Mouse (Mus musculus) kidney, postnatal 25 days (tissue): ENCODE measurements around the gene Gm13271.
"Not testable (repeated sequence)": the region's sequence is repeated elsewhere in the genome, so short reads cannot be mapped to it uniquely, and the experiment has no call there.

ENCODE experiments used
- DNase-seq, 2 experiments: peaks; one replicate each; pipeline ENCODE4 v3.0.0; 2021; ENCODE audit warnings: mixed read lengths in 2 of 2

Gene Gm13271

DNA sequence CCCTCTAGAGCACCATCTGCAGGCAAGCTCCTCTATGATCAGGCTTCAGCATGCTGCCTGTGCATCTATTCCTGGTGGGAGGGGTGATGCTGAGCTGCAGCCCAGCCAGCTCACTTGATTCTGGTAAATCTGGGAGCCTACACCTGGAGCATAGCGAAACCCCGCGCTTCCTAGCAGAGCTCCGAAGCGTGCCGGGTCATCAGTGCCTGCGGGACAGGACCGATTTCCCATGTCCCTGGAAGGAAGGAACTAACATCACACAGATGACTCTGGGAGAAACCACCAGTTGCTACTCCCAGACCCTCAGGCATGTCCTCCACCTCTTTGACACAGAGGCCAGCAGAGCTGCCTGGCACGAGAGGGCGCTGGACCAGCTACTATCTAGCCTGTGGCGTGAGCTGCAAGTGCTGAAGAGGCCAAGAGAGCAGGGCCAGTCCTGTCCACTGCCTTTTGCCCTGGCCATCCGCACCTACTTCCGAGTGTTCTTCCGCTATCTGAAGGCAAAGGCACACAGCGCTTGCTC lies at the start of gene Gm13271:
Gene Gm13271 (plus strand): TSS at position 51 of the 523 bp plus-strand sequence.
- peak; percentile 34 to 71 for DNase-seq

DNA sequence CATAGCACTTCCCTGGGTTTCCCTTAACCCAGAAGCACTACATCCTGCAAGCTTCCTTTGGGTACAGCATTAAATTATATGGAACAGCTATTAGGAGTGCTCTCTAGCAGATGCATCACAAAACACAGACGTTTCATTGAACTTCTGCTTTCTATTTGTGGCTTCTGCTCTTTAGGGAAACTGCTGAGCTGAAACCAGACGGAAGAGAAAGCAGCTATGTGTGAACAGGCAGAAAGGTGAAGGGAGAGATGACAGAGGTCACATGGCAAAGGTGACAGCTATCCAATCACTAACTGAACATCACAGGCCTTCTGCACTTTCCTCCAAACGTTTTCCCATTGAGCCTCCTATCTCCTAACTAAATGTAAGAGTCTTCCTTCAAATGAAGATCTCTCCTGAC lies 48.7 kb upstream of the Gm13271 start:
- no peak for DNase-seq

DNA sequence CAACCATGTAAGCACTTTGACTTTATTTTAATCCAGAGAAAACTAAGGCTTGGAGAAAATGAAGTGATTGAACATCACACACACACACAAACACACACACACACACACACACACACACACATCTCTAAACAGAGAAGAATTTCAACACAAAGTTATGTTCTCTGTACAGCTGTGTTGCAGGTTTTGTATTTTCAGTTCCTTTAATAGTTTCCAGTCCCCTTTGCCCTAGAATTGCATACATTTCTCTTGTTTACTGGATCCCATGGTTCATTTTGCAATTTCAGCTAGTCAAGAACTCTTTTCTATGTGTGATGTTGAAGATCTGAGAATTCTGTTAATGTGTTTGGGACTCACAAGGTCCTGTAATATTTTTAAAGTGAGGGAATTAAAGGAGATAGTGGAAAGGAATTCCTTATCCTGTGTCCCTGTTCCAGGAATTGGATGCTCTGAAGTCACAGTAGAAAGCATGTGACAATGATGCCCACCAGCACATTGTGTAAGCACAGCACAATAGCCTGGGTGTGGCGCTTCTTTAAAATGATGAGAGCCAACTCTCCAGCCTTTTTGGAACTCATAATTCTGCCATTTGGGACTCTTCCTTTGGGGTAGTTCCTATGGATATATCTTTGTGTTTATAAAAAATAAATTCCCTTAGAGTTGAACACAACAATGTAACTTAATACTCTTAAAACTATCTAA lies 47.4 kb upstream of the Gm13271 start:
- DNase-seq: no peak

DNA sequence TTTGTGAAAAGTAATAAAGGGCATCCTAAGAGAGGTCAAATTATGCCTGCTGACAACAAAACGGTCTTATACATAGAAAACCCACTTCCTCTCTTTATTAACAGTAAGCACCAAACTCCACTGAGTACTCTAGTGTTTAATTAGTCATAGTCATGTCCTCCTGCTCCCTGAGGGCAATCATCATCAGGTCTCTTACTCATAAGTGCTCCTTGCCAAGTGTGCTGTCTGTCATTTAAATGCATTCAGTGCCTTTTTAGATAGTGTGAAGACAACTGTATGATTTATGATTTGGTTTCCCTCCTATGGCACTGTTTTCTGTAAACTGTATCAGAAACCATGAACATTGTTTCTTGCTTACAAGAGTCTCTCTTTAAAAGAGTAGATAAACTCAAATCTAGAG lies 40.4 kb upstream of the Gm13271 start:
- DNase-seq: no peak

DNA sequence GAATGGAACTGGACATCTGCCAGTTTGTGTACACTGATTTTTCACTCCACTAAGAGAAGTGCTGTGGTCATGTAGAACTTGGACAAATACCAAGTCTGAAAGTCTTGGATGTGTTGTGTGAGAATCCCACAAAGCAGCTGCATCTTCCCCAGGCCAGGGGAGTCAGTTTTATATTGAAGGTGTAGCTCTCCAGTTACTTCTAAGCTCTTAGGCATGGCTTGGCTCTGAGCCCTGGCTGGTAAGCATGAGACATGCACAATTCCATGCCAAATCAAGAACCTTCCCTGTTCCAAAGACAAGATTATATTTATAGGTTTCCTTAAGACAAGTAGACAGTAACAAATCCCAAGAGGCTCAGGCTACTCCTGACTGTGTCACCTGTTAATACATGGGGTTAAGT lies 39.6 kb upstream of the Gm13271 start:
- DNase-seq: peak in 1 of 2 experiments; percentile 28

DNA sequence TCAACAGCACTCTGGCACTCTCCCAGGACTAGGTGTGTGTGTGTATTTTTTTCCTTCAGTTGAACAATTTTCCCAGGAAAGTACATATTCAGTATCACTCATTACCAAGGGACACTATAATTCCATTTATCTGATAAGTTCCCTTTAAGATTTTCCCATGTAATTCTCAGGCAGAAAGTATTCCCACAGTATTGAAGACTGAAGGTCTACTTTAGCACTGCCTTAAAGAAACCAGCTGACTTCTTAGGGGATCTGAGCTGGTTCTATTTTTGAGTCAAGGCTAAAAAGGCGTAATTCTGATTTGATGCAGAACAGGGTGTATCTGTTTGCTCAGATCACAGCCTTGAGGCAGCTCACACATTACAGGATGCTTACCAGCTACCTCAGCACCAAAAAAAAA lies 36.0 kb upstream of the Gm13271 start:
- peak in 1 of 2 experiments; percentile 31 for DNase-seq

DNA sequence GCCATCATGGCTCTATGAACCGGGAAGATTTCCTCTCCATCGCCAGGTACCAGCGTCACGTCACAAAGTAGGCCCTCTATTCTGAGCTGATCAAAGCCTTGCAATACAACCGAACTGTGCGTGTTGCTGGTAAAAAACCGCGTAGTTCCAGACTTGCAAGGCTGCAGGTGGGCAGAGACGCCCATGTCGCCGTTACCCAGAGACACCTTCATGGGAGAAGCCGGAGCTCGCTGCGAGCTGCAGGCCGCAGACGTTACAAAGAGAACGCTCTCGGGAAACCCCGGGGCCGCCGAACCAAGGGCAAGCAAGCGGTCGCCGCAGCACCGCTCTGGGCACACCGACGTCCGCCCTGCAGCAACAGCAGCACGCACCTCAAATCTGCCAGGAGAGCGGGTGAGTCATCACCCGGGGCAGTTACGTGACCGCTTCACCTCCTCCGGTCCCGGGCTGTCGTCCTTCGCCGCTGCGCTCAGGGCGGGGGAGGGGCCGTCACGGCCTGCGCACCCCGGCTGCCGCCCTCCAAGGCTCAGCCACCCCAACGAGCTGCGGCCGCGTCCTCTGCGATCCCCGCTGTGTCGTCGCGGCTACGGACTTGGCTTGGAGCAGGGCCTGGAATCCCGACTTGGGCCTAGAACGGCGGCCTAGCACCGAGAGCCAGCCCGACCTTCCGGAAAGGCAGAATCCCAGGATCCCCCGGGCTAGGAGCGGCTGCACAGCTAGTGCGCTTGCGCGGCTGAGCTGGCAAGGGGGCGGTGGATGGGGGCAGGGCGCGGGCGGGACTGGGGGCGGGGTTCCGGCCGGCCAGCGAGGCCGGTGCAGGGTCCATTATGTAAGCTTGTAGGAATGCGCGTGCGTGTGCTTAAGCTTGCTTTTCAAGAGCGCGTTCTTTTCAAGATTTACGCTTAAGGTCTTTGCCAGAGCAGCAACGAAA lies 32.6 kb upstream of the Gm13271 start, which contains the start of the genes Gm26566 and Klhl9:
Gene Gm26566 (plus strand): TSS at position 15 of the 931 bp plus-strand sequence.
Gene Klhl9 (minus strand): TSS at position 675 of the 931 bp plus-strand sequence.
- peak; percentile 92 to 96 for DNase-seq

DNA sequence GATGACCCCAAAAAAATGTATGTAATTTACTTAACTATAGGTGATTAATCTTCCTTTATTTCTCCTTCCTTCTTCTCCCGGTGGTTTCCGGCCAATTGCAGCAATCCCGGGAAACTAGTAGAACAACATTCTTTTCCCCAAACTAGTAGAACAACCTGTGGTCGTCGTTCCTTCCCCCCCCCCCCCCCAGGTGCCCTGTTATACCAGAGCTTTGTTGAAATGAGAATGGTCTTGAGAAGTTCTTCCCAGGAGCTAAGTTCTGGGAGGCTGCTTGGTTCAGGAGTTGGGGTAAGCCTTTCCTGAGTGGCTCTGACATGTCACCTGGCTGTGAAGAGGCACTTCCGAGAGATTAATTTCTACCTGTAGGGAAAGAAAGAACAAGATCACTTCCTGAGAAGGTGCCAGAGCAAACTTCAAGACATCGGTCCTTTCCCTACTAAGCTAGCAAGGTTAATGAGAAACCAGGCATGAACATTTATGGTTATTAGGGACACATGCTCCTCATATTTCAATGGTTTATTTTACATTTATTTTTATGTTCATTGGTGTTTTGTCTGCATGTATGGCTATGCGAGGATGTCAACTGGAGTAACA lies 31.1 kb upstream of the Gm13271 start:
- no peak for DNase-seq

DNA sequence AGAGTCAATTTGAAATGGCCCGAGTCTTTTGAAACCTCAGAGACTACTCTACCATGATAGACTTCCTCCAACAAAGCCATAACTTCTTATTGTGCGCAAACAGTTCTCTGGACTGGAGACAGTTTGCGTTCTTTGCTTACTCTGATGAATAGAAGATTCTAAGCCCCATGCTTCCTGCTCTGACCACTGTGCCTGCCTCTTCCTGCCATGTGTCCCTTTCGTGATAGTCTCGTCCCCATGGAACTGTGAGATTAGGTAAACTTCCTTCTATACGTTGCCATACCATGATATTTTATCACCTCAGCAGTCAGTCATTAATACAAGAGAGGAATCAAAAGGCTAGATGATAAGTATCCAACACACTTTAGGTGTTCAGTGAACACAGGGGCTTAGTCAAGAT lies 27.9 kb upstream of the Gm13271 start:
- DNase-seq: no peak

DNA sequence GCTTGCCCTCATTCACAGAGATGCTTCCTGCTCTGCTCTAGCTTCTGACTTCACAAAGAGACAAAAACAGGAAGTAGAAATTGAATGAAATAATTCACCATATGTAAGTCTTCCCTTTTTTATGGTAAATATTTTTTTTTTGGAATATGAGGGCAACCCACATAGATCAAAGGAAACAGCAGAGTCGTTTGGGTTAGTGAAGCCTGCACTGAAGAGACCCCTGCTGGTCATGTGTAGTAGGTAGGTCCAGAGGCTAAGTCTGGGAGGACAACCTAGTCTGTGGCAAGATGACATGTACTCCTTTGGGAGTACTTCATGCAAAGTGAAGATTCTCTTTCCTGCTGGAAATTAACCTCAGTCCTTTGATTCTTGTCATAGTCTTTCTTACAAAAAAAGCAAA lies 27.3 kb upstream of the Gm13271 start:
- DNase-seq: peak; percentile 56 to 73

DNA sequence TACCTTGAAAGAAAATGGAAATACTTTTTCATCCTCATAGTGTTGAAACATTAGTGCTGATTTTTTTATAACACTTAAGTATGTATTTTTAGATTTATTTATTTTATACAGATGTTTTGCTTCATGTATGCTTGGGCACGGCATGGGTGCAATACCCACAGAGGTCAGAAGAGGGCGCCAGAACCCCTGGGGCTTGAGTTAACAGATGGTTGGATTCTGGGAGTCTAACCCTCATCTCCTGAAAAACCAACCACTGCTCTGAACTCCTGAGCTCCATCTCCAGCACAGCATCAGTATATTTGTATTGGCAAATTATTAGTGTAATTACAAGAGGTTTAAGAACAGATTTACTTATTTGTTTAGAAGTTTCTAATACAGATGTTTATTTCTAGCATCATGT lies 16.2 kb upstream of the Gm13271 start:
- peak; percentile 71 to 83 for DNase-seq

DNA sequence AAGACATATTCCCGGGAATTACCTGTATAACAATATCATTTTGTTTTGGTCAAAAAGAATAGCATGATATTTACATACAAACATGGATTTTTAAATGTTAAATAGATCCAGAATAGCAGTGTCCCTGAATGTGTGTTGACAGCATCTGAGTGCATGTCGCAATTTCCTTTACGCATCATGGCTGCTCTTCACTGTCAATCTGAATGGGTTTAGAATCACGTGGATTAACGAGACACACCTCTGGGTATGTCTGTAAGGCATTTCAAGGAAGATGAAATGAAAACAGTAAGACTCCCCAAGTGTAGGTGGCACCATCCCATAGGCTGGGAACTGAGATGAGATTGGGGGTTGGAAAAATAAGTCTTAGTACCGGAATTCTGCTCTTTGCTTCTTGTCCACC lies 15.6 kb upstream of the Gm13271 start:
- no peak for DNase-seq

DNA sequence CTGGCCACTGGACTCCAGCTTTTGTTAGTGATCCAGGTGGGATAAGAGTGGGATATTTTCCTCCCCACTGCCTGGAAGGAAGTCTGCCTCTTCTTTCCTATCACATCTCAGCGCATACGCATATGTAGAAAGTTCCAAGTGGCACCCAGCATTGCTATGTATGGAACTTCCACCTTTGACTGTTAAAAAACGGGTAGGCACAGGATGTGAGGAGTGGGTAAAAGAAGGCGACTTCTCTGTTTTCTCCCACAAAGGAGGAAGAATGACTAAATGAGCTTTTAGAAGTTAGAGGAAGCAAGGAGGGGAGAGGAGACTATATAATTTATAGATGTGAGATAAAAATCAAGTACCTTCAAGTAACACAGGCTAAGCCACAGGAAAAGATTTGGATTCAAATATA lies 13.2 kb upstream of the Gm13271 start:
- DNase-seq: no peak

DNA sequence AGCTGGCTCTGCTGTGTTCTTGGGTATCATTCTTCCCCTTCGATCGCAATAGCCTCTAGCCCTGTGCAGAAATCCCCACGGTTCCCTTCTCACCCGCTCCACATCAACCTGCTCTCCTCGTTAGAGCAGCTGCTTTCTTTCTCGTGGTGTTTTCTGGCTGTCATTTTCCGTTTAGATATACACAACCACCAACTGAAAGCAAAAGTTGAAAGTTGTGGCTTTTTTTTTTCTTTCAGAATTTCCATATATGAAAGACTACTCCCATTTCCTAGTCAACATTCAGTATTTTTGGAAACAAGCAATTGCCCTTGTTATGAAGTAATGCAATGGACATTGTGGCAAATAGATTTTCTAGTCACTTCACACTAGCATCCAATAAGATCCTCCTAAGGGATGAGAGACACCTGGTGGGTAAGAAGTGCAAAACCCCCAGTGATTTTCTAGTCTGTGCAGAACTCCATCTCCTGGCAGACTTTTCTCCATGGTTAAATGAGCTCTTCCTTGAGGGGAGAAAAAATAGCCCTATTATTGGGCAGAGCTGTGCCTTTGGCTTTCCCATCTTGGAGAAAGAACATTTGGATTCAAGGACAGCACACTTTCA lies 11.8 kb upstream of the Gm13271 start:
- no peak for DNase-seq

DNA sequence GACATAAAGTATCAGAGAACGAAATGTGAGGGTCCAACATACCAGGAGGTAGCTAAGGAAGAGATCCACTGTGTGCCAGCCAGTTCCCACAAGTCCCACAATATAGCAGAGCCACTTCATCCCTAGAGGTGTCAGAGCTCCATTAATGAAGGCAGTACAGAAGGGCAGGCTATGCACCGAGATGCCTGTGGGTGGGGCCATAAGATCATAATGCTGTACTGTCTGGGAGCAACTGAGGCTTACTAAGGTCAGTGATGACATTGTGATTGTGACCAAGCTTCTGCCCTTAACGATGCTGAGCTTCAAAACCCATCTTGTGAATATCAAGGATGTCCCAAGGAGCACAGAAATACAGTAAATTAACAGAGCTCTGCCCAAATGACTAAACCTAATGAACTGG lies 10.5 kb upstream of the Gm13271 start:
- DNase-seq: no peak

DNA sequence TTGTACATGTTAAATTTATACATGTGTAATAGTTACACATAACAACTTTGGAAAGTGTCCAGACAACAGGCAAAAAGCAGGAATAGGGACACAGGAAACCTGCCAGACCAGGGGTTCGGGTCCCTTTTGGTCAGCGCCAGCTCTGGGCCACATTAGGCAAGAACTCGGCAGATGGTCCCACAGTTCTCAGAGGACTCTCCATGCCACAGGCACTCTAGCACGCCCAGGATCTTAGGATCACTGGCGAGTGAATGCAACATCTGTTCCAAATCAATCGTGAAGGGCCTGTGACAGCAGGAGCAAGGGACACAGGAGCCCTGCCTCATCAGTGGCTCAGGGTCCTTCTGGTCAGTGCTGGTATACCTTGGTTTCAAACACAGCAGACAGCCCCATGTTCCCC lies 4.7 kb upstream of the Gm13271 start:
- DNase-seq: no peak

DNA sequence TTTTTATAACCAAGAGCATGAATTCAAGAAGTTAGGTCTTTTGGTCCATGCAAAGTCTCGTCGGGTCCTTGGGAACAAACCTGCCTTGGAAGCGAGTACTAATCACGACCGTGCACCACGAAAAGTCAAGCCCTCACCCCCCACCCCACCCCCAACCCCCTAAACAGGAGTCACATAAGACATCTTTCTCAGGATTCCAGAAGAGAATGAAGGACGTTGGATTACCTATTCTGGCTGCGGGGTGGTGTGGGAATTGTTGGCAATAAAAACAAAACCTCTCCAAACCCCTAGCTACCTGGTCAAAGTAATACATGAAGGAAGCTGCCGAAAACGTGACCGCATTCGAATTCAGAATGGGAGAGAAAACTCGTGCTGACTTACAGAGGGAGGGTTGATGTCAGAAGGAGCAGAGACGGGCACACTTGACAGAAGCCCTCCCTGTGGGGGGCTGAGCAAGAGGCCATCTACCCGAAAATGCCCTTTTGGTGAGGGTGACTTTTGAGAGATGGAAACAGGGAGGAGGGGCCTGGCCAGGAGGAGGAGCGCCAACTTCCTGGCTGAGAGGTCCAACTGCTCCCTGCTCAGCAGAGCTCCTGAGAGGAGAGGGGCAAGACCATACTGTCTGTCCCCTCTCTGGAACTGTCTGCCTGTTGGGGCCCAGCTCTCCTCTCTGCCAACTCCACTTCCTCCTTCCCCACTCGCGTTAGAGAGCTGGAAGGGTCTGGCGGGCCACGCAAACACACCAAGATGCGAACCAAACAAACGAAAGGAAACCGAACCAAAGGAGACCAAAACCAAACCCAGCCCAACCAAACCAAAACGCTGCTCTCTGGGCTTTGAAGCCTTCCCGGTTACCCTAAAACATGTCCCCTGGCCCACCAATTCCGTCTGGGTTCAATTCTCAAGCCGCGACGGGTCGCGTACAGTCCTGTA lies 2.2 kb downstream of the Gm13271 start:
- DNase-seq: peak in 1 of 2 experiments; percentile 41

DNA sequence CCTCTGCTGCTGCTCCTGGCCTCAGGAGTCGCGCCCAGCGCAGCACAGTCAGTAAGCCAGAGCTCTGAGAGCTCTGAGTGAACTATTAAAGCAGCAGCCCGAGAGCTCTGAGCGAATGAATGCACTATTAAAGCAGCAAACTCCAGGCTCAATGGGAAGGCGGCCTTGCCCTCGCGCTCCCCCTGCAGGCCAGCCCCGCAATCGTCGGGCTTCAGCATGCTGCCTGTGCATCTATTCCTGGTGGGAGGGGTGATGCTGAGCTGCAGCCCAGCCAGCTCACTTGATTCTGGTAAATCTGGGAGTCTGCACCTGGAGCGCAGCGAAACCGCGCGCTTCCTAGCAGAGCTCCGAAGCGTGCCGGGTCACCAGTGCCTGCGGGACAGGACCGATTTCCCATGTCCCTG lies 3.0 kb downstream of the Gm13271 start:
- peak; percentile 86 to 89 for DNase-seq

DNA sequence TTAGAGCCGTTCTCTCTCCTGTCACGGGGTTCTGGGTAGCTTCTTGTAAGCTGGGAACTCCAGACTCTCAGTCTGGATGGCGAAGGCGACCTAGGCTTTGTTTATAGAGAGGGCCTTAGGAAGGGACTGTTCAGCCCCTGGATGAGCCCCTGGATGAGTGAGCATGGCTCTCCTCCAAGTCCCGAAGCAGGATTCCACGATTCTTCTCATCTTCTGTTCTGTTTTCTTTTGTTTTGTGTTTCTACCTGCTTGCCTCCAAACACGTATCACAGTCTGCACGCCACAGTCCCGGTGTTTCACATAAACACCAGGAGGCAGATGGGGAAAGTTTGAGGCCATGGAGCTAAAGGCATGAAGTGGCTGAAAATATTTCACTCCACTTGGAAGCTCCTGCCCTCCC lies 4.1 kb downstream of the Gm13271 start:
- DNase-seq: not testable (repeated sequence)

DNA sequence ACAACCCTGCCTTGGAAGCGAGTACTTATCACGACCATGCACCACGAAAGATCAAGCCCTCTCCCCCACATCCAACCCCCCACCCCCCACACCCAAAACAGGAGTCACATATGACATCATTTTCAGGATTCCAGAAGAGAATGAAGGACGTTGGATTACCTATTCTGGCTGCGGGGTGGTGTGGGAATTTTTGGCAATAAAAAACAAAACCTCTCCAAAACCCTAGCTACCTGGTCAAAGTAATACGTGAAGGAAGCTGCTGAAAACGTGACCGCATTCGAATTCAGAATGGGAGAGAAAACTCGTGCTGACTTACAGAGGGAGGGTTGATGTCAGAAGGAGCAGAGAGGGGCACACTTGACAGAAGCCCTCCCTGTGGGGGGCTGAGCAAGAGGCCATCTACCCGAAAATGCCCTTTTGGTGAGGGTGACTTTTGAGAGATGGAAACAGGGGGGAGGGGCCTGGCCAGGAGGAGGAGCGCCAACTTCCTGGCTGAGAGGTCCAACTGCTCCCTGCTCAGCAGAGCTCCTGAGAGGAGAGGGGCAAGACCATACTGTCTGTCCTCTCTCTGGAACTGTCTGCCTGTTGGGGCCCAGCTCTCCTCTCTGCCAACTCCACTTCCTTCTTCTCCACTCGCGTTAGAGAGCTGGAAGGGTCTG lies 5.1 kb downstream of the Gm13271 start, which contains the start of gene Gm13283:
Gene Gm13283 (plus strand): TSS at position 510 of the 659 bp plus-strand sequence.
- DNase-seq: peak; percentile 50 to 59

DNA sequence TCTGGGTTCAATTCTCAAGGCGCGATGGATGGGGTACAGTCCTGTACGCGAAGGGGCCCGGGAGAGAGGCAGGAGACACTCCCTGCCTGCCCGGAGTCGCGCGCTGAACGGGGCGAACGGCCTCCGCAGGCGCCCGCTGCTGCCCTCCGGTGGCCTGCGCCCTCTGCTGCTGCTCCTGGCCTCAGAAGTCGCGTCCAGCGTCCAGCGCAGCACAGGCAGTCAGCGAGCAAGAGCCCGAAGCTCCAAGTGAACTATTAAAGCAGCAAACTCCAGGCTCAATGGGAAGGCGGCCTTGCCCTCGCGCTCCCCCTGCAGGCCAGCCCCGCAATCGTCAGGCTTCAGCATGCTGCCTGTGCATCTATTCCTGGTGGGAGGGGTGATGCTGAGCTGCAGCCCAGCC lies 5.8 kb downstream of the Gm13271 start:
- DNase-seq: peak; percentile 78 to 91
